Mouse (Mus musculus) embryo, embryonic 9.5 days (tissue): ENCODE data around the gene Nudcd3.

ENCODE experiments used
- DNase-seq: peaks from one replicate; pipeline ENCODE4 v3.0.0-alpha.2; 2017; ENCODE audit errors: extremely low spot score

The Nudcd3 gene

DNA sequence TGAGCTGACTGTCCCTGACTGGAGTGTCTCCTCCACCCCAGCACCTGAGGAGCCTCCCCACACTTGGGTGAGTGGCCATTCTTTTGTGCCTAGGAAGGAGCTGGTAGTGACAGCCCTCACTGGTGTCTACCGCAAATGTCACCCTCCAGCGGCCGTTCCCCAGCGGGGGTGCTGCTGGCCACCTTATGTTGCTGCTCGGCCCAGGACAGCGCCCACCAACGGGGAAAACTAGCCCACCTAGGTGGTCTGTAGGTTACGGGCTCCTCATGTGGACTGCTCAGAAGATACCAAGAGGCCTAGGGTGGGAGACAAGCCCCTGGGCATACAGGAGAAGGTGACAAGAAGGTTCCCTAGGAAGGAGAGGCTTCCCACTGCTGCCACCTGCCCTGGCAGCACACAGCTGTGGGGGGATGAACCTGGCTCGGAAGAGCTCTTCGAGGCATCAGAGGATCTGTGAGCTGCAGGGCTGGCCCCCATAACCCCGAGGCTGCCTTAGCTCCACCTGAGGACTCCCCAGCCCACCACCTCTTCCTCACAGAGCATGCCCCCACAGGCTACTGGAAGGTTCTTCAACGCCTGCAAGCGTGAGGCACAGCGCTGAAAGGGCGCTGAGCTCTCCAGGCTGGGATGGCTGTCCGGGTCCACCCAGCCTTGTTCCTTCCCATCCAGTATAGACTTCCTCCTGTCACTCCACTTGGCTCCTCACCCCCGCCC, 136.6 kb downstream of the Nudcd3 start:
- DNase-seq = no peak

GRCm38 (mm10) chr11:6063065-6063464, 137.2 kb downstream of the Nudcd3 start:
- DNase-seq = no peak

- no peak for DNase-seq
Measured at GRCm38 (mm10) chr11:6062329-6062728, 137.9 kb downstream of the Nudcd3 start.

DNA sequence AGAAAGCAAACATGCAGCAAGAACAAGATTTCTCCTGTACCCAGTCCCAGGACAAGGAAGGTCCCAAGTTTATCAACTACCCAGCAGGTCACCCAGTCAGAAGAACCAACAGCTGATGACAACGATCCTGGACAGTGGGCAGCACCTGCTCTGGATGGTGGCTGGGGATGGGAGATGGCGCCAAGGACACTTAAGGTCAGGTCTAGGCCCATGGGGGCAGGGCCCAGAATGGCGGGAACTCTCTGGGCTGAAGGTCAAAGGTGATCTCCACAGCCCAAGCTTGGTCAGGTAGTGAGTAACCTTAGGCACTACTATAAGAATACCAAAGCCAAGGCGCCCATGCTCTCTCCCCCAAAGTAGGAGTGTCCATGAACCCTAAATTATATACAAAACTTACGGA, 138.3 kb downstream of the Nudcd3 start:
- no peak for DNase-seq

DNA sequence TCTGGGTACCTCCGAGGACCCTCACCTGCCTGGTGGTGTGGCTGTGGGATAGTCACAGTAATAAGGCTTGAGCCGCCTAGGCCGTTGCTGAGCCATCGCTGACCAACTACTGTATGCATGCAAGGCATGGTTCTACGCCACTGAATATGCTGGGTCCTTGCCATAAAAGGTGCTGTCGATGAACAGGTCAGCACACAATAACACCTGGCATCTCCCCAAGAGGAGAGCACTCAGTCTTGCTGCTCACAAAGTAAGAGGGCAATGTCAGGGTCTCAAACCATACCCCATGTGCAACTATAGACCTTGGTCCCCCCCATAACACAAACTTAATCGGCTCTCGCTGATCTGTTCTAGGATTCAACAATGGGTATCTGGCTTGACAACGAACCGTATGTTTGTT, 141.1 kb downstream of the Nudcd3 start:
- DNase-seq = no peak
